Comparison of ENCODE assay signal across 20 mouse cellular contexts in the genomic region with DNA sequence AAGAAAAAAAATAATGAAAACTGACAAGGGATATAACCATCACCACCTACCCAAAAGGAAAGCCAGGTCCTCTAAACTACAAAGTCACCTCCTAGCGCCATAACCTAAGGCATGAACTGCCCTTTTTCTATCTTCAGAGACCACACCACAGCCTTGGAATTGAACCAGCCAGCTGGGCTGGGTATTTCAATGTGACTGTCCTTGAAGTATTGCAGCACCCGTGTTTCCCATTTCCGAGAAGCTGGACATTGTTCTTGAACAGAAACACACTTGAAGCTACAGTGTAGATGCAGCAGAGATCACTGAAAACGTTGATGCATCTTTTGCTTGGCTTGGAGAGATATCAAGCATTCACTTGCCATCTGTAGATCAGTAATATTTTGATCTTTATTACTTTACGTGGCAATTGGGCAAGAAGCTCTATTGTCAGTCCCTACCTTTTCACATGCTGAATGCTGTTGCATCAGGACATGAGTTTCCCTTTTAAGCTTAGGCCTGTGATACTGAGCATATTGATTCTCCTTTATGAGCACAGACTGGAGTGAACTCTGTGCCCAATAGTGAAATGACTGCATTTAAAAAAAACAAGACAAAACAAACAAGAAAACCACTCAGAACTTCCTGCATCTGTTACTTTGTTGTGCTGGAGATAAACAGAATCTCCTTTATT.
DNase-seq lines count a peak whose midpoint lies in the region; ATAC-seq and TF ChIP-seq lines count a peak whose summit lies in the region.
"Had no signal": no experiment of that assay in that cellular context is flagged by ENCODE, and none has a peak within 500 bp of the region (broad histone marks: within the 10 kb centered on the region; RNA-seq: fewer than 3 reads in every experiment).

No protein-coding gene starts in this region.

- H3K9ac ChIP-seq in heart, embryonic 12.5 days = no peak overlapping the region
- H3K9ac ChIP-seq in heart, embryonic 16.5 days (ENCODE audit: low read length) = no peak overlapping the region
- no peak overlapping the region for H3K9ac ChIP-seq in midbrain, embryonic 11.5 days (ENCODE audit: low read length)
- no peak overlapping the region for H3K9ac ChIP-seq in midbrain, embryonic 14.5 days (replicated peaks; ENCODE audit: low read length)
- H3K9ac ChIP-seq: hindbrain, embryonic 14.5 days; intestine, embryonic 15.5 days had no signal

- H3K4me1 ChIP-seq in heart, embryonic 12.5 days (replicated peaks) = peaks cover 56% of the 10 kb centered on the region
- peaks cover 34% of the 10 kb centered on the region for H3K4me1 ChIP-seq in heart, embryonic 16.5 days (ENCODE audit: control insufficient read depth, insufficient read depth, low read length)
- H3K4me1 ChIP-seq in midbrain, embryonic 11.5 days (ENCODE audit: control insufficient read depth, insufficient read depth, low read length) = no peaks in the 10 kb centered on the region
- H3K4me1 ChIP-seq in midbrain, embryonic 14.5 days (ENCODE audit: control insufficient read depth, insufficient read depth, low read length) = no peaks in the 10 kb centered on the region
- H3K4me1 ChIP-seq: embryonic facial prominence, embryonic 10.5 days; intestine, embryonic 15.5 days had no signal

- H3K27me3 ChIP-seq in heart, embryonic 12.5 days (replicated peaks) = no peaks in the 10 kb centered on the region
- H3K27me3 ChIP-seq in heart, embryonic 16.5 days (ENCODE audit: control insufficient read depth, insufficient read depth, low read length) = no peaks in the 10 kb centered on the region
- H3K27me3 ChIP-seq in midbrain, embryonic 11.5 days (ENCODE audit: control insufficient read depth, insufficient read depth, low read length) = no peaks in the 10 kb centered on the region
- no peaks in the 10 kb centered on the region for H3K27me3 ChIP-seq in midbrain, embryonic 14.5 days (ENCODE audit: control insufficient read depth, insufficient read depth, low read length)
- no peaks in the 10 kb centered on the region for H3K27me3 ChIP-seq in myocyte (ENCODE audit: control insufficient read depth, insufficient read depth, insufficient read length)
- H3K27me3 ChIP-seq: CH12.LX; intestine, embryonic 15.5 days; Patski had no signal

- no peak for ATAC-seq in heart, embryonic 12.5 days (ENCODE audit: insufficient number of reproducible peaks, low FRiP score)
- ATAC-seq in heart, embryonic 16.5 days (replicated peaks; ENCODE audit: extremely low read depth, insufficient read depth, low FRiP score) = no peak
- no peak for ATAC-seq in midbrain, embryonic 11.5 days (ENCODE audit: low FRiP score)
- no peak for ATAC-seq in midbrain, embryonic 14.5 days (ENCODE audit: low FRiP score, low TSS enrichment)
- ATAC-seq: activated CD4-positive, CD25-positive, alpha-beta regulatory T cell, adult 4 months; forebrain, embryonic 14.5 days; intestine, embryonic 15.5 days; Patski had no signal

- no peak overlapping the region for H3K4me3 ChIP-seq in heart, embryonic 12.5 days
- H3K4me3 ChIP-seq in heart, embryonic 16.5 days (ENCODE audit: low read length) = no peak overlapping the region
- H3K4me3 ChIP-seq in midbrain, embryonic 11.5 days (ENCODE audit: low read depth, low read length) = no peak overlapping the region
- no peak overlapping the region for H3K4me3 ChIP-seq in midbrain, embryonic 14.5 days (replicated peaks; ENCODE audit: low read depth, low read length)
- H3K4me3 ChIP-seq in myocyte = no peak overlapping the region
- H3K4me3 ChIP-seq: embryonic facial prominence, embryonic 10.5 days; gastrocnemius, adult 2 months; hindbrain, embryonic 10.5 days; intestine, embryonic 15.5 days had no signal

- H3K36me3 ChIP-seq in heart, embryonic 12.5 days = no peaks in the 10 kb centered on the region
- H3K36me3 ChIP-seq in heart, embryonic 16.5 days (ENCODE audit: control insufficient read depth, insufficient read depth) = no peaks in the 10 kb centered on the region
- no peaks in the 10 kb centered on the region for H3K36me3 ChIP-seq in midbrain, embryonic 11.5 days (ENCODE audit: control insufficient read depth, insufficient read depth, low read length)
- no peaks in the 10 kb centered on the region for H3K36me3 ChIP-seq in midbrain, embryonic 14.5 days (ENCODE audit: control insufficient read depth, insufficient read depth, low read length)
- H3K36me3 ChIP-seq in myocyte (ENCODE audit: control insufficient read depth, insufficient read depth) = no peaks in the 10 kb centered on the region
- H3K36me3 ChIP-seq: embryonic facial prominence, embryonic 10.5 days; hindbrain, embryonic 10.5 days; intestine, embryonic 15.5 days had no signal

- no peak for DNase-seq in heart, postnatal 10 days
- no peak for DNase-seq in heart, postnatal 4 days
- DNase-seq in midbrain, embryonic 11.5 days (ENCODE audit: low spot score, missing footprints) = peak; percentile 26
- DNase-seq in midbrain, embryonic 14.5 days = no peak
- DNase-seq: cerebellum, adult 2 months; cerebellum, postnatal 10 days; gastrocnemius, adult 2 months; gastrocnemius, postnatal 25 days; heart, postnatal 14 days had no signal

- no peak for TF ChIP-seq POLR2A in myocyte (IDR thresholded peaks at IDR 0.05; ENCODE audit: insufficient read length, low read depth)

- intact Hi-C loops in heart, postnatal 10 days (cut with DNase I) = no loop called here

- no peaks in the 10 kb centered on the region for H3K79me2 ChIP-seq in myocyte (ENCODE audit: control insufficient read depth, insufficient read depth)

- no peak overlapping the region for H3ac ChIP-seq in myocyte (ENCODE audit: control insufficient read depth, insufficient read length)

- H3K27ac ChIP-seq in heart, embryonic 12.5 days (ENCODE audit: poor library complexity, severe bottlenecking) = peak overlapping the region; percentile 15; the same call in 1 of the 2 replicates
- H3K27ac ChIP-seq in heart, embryonic 16.5 days (ENCODE audit: low read length) = peak overlapping the region; percentile 43
- no peak overlapping the region for H3K27ac ChIP-seq in midbrain, embryonic 11.5 days (ENCODE audit: low read depth, low read length)
- H3K27ac ChIP-seq in midbrain, embryonic 14.5 days (replicated peaks; ENCODE audit: low read depth, low read length) = no peak overlapping the region
- H3K27ac ChIP-seq: embryonic facial prominence, embryonic 10.5 days; gastrocnemius, adult 2 months; hindbrain, embryonic 10.5 days; hindbrain, embryonic 14.5 days; intestine, embryonic 15.5 days had no signal

- no peak overlapping the region for H3K4me2 ChIP-seq in heart, embryonic 12.5 days
- H3K4me2 ChIP-seq in heart, embryonic 16.5 days (ENCODE audit: low read depth, low read length) = no peak overlapping the region
- no peak overlapping the region for H3K4me2 ChIP-seq in midbrain, embryonic 11.5 days
- no peak overlapping the region for H3K4me2 ChIP-seq in midbrain, embryonic 14.5 days (ENCODE audit: low read length)
- H3K4me2 ChIP-seq in myocyte (ENCODE audit: low read depth) = peak overlapping the region; percentile 63
- H3K4me2 ChIP-seq: hindbrain, embryonic 14.5 days; intestine, embryonic 15.5 days had no signal

- H3K9me3 ChIP-seq in heart, embryonic 12.5 days (replicated peaks) = no peaks in the 10 kb centered on the region
- H3K9me3 ChIP-seq in heart, embryonic 16.5 days (replicated peaks; ENCODE audit: control insufficient read depth, low read length) = no peaks in the 10 kb centered on the region
- H3K9me3 ChIP-seq in midbrain, embryonic 11.5 days (ENCODE audit: control insufficient read depth, low read length) = no peaks in the 10 kb centered on the region
- H3K9me3 ChIP-seq in midbrain, embryonic 14.5 days (ENCODE audit: control insufficient read depth, low read length) = no peaks in the 10 kb centered on the region
- H3K9me3 ChIP-seq: embryonic facial prominence, embryonic 10.5 days; hindbrain, embryonic 10.5 days; intestine, embryonic 15.5 days had no signal

- WGBS in heart, embryonic 12.5 days = 66% methylated on average over 5 of the region's 5 CpGs
- WGBS in heart, embryonic 16.5 days = 52% methylated on average over 5 of the region's 5 CpGs
- whole genome bisulfite sequencing in midbrain, embryonic 11.5 days = 80% methylated on average over 5 of the region's 5 CpGs
- 85% methylated on average over 5 of the region's 5 CpGs for WGBS in midbrain, embryonic 14.5 days

TF ChIP-seq in myocyte, 11 proteins besides CTCF, POLR2A, EP300 and RAD21:
- no peak for TF ChIP-seq MAX (IDR thresholded peaks at IDR 0.05; ENCODE audit: low read depth)
TF ChIP-seq in myocyte: peak in this region for 0.

Comparison
In these comparisons a context has a peak if more than half of its experiments do, and no peak if none do; other contexts are left out.
1. H3K27ac ChIP-seq: peak in heart, embryonic 12.5 days (single experiment) and heart, embryonic 16.5 days (single experiment); none in midbrain, embryonic 11.5 days (single experiment) and midbrain, embryonic 14.5 days (single experiment).